Mouse (Mus musculus): ENCODE data around the gene Syt2.

GRCm38 (mm10) chr1:134741946-134742661 is 95.6 kb downstream of the Syt2 start:
- TF ChIP-seq CTCF (IDR thresholded peaks at IDR 0.05; ENCODE audit: low read depth) (peak; percentile 43), EP300 (IDR thresholded peaks at IDR 0.05; ENCODE audit: low read depth) (peak; percentile 56)

All from liver, embryonic 14.5 days (tissue).